Mouse (Mus musculus): Measurements from ENCODE around the gene Prdm15. TPM values are rescaled to one million over a fixed set of nuclear protein-coding genes. Genes with fewer than 3 reads are reported as not detected.

Prdm15 gene
- polyA plus RNA-seq (2015; fragmentation: Nextera tagmentation; extraction: Ambion mirVana) = 14.5 and 16.7 TPM in 2 replicates

DNA sequence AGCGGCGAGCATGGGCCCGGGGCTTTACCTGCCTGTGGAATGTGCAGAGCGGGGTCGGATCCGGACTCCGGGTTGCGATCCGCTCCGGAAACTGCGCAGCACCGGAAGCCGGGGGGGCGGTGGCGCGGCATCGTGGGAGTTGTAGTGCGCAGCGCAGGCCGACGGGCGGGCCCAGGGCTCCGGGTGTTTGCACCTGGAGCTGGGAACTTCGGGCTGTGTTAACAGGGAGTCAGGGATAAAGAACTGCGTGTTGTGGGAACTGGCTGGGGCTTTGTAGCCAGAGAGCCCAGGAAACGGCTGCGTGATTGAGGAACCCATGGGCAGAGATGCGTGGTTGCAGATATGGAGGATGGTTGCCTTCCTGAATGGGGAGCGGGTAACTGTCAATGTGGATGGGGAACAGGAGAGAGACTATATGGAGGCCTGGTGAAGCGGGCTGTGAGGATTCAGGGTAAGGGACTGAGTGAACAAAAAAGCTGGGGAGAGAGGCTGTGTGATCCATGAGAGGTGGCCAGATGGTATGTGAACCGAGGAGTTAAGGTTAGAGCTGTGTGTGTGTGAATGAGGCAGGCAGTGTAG, at the start of gene Prdm15:
Prdm15 (minus strand) TSS at position 110 of the 579 bp plus-strand sequence.
- peak; percentile 89 for ATAC-seq

DNA sequence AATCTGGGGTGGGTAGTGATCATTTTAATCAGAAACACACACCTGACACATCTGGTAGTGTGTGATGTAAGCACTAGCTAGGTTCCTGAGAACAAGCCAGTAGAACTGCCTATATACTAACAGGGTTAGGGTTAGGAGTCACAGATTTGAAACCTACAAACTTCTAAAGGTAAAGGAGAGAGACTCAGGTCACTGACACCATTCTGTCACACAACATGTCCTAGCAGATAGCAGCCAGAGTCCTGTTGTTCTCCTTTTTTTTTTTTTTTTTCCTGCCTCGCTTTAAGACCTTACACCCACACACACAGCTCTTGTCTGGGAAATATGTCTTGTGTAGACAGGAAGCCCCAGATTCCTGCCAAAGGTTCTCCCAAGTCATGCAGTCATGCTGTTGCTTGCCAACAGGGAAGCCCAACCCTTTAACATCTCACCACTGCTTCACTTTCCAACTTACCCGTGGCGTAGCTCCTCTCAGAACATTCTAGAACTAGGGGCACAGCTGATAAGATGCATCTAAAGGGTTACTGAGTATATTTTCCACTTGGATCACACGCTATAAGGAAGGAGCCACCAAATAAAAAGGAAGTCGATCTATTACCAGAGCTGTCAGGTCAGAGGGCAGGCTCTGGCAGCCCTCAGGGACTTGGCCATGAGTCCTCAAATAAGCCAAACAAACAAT, 45.8 kb upstream of the Prdm15 start:
- Histone ChIP-seq H3K4me1 (replicated peaks) (no peaks in the 10 kb centered on the region), H3K9me3 (no peaks in the 10 kb centered on the region), H3K9ac (replicated peaks) (no peak overlapping the region), H3K4me2 (replicated peaks) (no peak overlapping the region), H3K27ac (no peak overlapping the region), H3K4me3 (replicated peaks) (no peak overlapping the region), H3K36me3 (no peaks in the 10 kb centered on the region), H3K27me3 (no peaks in the 10 kb centered on the region)
- 79% methylated on average over 5 of the region's 5 CpGs for WGBS
- no peak for ATAC-seq

More for the DNA sequence above, at the start of gene Prdm15:
- Histone ChIP-seq H3K4me2 (replicated peaks) (peak within 1 kb of the TSS; percentile 80), H3K4me3 (replicated peaks) (peak within 1 kb of the TSS; percentile 92), H3K36me3 (no peaks in the 10 kb centered on the region), H3K27me3 (no peaks in the 10 kb centered on the region), H3K27ac (peak within 1 kb of the TSS; percentile 100), H3K4me1 (replicated peaks) (peaks cover 30% of the 10 kb centered on the region), H3K9ac (replicated peaks) (peak within 1 kb of the TSS; percentile 98), H3K9me3 (no peaks in the 10 kb centered on the region)
- WGBS = under 1% methylated on average over 31 of the region's 31 CpGs

DNA sequence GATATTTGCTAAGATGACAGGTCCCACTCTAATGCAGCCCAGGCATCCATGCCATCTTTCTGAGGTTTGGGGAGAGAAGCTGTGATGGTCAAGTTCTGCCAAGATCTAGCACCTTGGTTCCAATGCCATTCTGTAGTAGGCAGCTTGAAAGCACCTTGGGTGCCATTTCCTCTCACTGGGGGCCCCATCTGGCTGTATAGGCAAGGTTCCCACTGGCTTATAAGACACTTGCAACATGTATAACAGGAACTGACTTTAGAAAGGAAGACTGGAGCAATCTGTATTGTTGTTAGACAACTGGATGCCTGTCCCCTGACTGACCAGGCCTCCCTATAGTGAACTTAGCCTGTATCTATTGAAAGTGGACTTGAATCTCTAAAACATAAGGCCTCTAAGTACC, 36.1 kb upstream of the Prdm15 start:
- no peak overlapping the region for H3K4me3 ChIP-seq (replicated peaks)
- no peak overlapping the region for H3K4me2 ChIP-seq (replicated peaks)
- H3K9ac ChIP-seq (replicated peaks) = no peak overlapping the region
- H3K9me3 ChIP-seq = no peaks in the 10 kb centered on the region
- no peaks in the 10 kb centered on the region for H3K36me3 ChIP-seq
- no peak overlapping the region for H3K27ac ChIP-seq
- no peak for ATAC-seq
- H3K27me3 ChIP-seq = no peaks in the 10 kb centered on the region
- H3K4me1 ChIP-seq (replicated peaks) = no peaks in the 10 kb centered on the region

DNA sequence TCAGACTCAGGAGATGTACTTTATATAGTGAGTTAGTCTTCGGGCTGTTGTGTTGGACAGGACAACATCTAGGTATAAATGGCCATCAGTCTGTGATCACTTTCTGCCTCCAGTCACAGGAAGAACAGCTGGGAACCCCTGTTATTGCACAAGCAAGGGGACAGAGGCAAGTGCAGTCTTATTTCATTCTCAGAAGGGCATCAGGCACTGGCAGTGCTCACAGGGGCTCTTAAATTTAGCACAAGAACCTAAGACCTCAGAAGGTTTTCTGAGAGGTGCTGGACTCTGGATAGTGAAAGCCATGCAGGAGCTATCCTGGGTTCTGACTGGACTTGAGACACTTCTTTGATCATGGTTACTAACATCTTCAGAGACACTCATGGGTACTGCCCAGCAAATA, 32.0 kb upstream of the Prdm15 start:
- no peak overlapping the region for H3K4me3 ChIP-seq (replicated peaks)
- H3K36me3 ChIP-seq = peaks cover 8% of the 10 kb centered on the region; the same call in 1 of the 2 replicates
- no peak for ATAC-seq
- no peak overlapping the region for H3K4me2 ChIP-seq (replicated peaks)
- 95% methylated on average over 1 of the region's 1 CpGs for WGBS
- H3K27me3 ChIP-seq = no peaks in the 10 kb centered on the region
- no peak overlapping the region for H3K27ac ChIP-seq
- no peaks in the 10 kb centered on the region for H3K9me3 ChIP-seq
- H3K4me1 ChIP-seq (replicated peaks) = no peaks in the 10 kb centered on the region
- no peak overlapping the region for H3K9ac ChIP-seq (replicated peaks)

DNA sequence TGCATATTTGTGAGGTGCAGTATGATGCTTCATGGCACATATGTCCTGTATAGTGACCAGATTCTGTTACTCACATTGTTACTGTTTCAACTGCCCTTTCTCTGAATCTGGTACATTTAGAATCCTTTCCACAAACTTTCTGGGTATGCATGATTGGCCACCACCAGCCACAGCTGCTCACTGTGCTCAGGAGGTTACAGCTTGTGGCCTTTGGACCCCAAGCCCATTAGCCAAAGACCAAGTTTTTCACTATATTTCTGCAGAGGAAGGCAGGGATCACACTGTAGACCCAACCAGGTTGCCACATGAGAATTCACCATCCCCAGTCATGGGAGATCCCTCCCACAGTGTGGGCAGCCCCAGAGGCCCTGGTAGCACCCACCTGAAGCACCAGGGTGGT, 31.2 kb upstream of the Prdm15 start:
- Histone ChIP-seq H3K9ac (replicated peaks) (no peak overlapping the region), H3K27ac (no peak overlapping the region), H3K9me3 (no peaks in the 10 kb centered on the region), H3K27me3 (no peaks in the 10 kb centered on the region), H3K36me3 (peaks cover 8% of the 10 kb centered on the region; the same call in 1 of the 2 replicates), H3K4me1 (replicated peaks) (no peaks in the 10 kb centered on the region), H3K4me3 (replicated peaks) (no peak overlapping the region), H3K4me2 (replicated peaks) (no peak overlapping the region)
- no peak for ATAC-seq

DNA sequence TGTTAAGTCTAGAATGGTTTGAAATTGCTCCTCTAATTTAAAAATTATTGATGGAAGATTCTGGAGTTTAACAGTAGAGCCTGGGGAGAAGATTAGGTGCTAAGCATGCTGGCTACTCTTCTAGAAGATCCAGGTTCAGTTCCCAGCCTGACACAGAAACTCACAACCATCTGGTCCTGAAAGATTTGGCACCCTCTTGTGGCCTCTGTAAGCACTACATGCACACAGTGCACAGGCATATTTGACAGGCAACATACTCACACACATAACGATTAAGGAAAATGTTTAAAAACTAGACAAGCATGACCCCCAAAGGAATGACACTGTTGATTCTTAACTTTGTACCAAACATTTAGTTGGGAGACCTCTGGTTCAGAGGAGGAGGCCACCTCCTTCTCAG, 27.5 kb upstream of the Prdm15 start:
- WGBS = 88% methylated on average over 1 of the region's 1 CpGs
- H3K9me3 ChIP-seq = no peaks in the 10 kb centered on the region
- no peak overlapping the region for H3K4me2 ChIP-seq (replicated peaks)
- H3K4me1 ChIP-seq (replicated peaks) = no peaks in the 10 kb centered on the region
- ATAC-seq = no peak
- peaks cover 15% of the 10 kb centered on the region for H3K36me3 ChIP-seq
- H3K9ac ChIP-seq (replicated peaks) = no peak overlapping the region
- no peak overlapping the region for H3K4me3 ChIP-seq (replicated peaks)
- no peak overlapping the region for H3K27ac ChIP-seq
- no peaks in the 10 kb centered on the region for H3K27me3 ChIP-seq

DNA sequence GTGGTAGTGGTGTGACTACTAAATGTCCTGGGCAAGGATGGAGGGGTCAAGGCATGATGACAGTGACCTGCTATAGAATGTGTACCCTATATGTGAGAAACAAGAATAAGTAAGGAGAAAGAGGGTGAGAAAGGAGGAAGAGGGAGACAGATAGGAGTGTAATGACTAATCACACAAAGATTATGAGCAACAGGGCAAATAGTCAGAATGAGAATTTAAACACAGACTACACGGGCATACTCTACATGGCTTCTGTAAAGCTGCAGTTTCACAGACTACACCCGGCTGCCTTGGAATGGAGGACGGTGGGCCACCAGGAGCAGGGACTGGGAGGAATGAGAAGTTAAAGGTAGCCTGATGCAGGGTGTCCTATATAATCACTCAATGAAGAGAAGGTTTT, 25.9 kb upstream of the Prdm15 start:
- Histone ChIP-seq H3K9me3 (no peaks in the 10 kb centered on the region), H3K27me3 (no peaks in the 10 kb centered on the region), H3K36me3 (peaks cover 30% of the 10 kb centered on the region), H3K4me3 (replicated peaks) (no peak overlapping the region), H3K9ac (replicated peaks) (no peak overlapping the region), H3K4me2 (replicated peaks) (no peak overlapping the region), H3K4me1 (replicated peaks) (no peaks in the 10 kb centered on the region), H3K27ac (no peak overlapping the region)
- no peak for ATAC-seq
- 88% methylated on average over 3 of the region's 3 CpGs for WGBS

DNA sequence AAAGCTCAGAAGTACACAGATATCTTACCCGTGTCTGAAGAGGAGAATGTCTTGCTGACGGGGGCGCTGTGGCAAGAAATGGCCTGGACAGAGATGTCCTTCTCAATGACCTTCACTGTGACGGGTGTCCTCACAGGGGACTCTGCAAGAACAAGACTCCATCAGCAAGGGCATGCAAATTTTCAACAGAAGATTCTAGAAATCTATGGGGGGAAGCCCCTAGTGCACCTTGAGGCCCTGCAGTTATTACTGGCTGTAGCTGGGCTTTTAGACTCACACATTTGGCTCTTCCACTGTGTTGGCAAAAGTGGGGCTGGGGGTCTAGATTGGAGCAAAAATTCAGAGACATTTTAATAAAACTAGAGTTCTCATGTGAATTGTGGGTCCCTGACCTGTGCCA, 23.5 kb upstream of the Prdm15 start:
- no peak for ATAC-seq
- Histone ChIP-seq H3K9ac (replicated peaks) (no peak overlapping the region), H3K4me2 (replicated peaks) (no peak overlapping the region), H3K27ac (no peak overlapping the region), H3K4me1 (replicated peaks) (no peaks in the 10 kb centered on the region), H3K36me3 (peaks cover 26% of the 10 kb centered on the region), H3K9me3 (no peaks in the 10 kb centered on the region), H3K27me3 (no peaks in the 10 kb centered on the region), H3K4me3 (replicated peaks) (no peak overlapping the region)
- 88% methylated on average over 4 of the region's 4 CpGs for WGBS

DNA sequence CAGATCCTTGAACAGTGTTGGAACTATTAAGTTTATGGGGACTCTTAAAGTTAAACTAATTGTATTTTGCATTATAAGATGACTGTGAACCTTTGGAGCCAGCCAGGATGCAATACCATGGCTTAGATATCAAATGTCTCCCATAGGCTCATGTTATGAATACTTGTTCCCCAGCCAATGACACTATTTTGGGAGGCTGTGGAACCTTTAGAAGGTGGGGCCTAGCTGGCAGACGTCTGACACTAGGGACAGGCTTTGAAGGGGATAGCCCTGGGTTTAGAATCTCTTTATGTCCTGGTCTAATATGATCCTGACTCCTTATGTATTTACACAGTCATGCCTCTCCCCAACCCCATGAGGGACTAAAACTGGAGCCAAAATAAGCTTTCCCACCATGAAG, 22.7 kb upstream of the Prdm15 start:
- H3K4me1 ChIP-seq (replicated peaks) = no peaks in the 10 kb centered on the region
- no peak for ATAC-seq
- no peaks in the 10 kb centered on the region for H3K9me3 ChIP-seq
- H3K4me3 ChIP-seq (replicated peaks) = no peak overlapping the region
- H3K36me3 ChIP-seq = peaks cover 24% of the 10 kb centered on the region
- H3K27me3 ChIP-seq = no peaks in the 10 kb centered on the region
- H3K9ac ChIP-seq (replicated peaks) = no peak overlapping the region
- 59% methylated on average over 1 of the region's 1 CpGs for WGBS
- no peak overlapping the region for H3K27ac ChIP-seq
- H3K4me2 ChIP-seq (replicated peaks) = no peak overlapping the region

DNA sequence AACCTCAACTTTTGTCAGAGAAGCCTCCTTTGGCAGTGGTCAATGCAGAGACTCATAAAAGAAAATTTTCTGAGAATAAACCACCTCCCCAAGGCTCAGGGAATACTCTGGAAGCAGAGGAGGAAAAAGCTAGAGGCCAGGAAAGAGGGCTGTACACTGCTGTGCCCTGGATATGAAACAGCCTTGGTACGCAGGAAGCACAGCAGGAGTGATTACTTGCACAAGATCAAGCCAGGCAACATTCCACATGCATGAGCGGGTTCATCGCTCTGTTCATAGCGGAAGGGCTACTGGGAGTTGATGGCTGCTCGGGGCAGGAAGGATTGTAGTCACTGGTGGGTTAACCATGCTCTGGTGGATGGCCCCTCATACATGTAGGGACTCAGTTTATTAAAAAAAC, 21.0 kb upstream of the Prdm15 start:
- no peaks in the 10 kb centered on the region for H3K9me3 ChIP-seq
- H3K4me1 ChIP-seq (replicated peaks) = no peaks in the 10 kb centered on the region
- 66% methylated on average over 5 of the region's 5 CpGs for WGBS
- no peaks in the 10 kb centered on the region for H3K27me3 ChIP-seq
- no peak overlapping the region for H3K27ac ChIP-seq
- H3K36me3 ChIP-seq = peaks cover 36% of the 10 kb centered on the region
- no peak overlapping the region for H3K4me2 ChIP-seq (replicated peaks)
- H3K4me3 ChIP-seq (replicated peaks) = no peak overlapping the region
- H3K9ac ChIP-seq (replicated peaks) = no peak overlapping the region
- ATAC-seq = no peak

DNA sequence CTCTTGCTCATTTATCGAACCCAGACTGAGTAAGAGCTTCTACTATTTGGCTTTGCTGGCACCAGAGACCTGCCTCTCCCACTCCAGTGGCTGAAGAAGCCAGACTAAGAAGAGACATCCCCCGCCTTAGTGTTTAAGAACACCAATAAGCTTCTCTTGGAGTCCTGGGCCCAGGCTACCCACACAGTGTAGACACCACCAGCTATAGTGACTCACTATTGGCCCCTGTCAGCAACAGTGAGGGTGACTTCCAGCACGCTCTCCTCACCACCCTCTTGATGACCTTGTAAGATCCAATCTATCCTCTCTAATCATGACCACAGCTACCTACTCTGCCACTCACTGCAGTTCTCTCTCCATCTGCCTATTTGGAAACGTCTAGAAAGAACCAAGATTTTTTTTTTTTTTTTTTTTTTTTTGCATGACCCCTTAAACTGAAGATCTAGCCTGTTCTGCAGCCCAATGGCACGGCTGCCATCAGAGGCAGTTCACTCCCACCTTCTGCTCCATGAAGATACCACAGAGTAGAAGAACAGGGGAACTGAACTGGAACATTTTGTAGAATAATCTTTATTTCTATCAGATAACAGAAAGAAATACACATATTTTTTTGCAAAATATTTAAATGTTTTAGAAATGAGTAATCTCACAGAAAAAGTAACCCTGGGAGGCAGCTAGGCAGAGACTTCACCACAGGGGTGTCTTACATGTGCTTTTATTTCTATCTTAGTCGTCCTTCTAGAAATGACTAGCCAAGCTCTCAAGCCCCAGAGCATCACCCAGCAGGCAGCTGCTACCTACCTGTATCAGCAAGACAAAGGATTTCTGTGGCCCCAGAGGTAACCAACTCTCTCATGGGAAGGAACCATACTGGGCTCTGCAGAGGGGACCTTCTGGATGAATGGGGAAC, 17.8 kb upstream of the Prdm15 start:
- H3K27me3 ChIP-seq = no peaks in the 10 kb centered on the region
- ATAC-seq = no peak
- WGBS = 73% methylated on average over 6 of the region's 6 CpGs

DNA sequence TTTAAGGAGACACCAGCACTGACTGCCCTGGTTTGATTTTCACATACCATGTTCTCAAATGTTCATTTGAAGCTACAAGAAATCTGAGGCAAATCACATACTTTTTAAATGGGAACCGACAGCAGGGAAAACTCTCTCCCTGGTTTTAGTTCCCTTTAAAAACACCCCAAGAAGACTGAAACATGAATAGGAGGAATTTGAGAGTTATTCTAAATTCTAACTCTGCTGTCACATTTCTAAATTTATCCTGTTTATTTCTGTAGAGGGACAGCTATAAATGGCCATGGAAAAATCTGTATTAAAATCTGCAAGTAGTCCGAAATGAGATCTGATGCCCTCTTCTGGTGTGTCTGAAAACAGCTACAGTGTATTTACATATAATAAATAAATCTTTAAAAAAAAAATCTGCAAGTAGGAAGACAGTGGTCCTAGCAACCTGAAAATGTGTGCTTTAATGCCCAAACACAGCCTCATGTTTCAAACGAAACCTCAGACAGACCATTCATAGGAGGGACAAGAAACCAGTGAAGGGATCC, 12.3 kb upstream of the Prdm15 start:
- H3K9me3 ChIP-seq = no peaks in the 10 kb centered on the region
- H3K27ac ChIP-seq = no peak overlapping the region
- 86% methylated on average over 3 of the region's 3 CpGs for WGBS
- H3K4me3 ChIP-seq (replicated peaks) = no peak overlapping the region
- no peak for ATAC-seq
- no peaks in the 10 kb centered on the region for H3K4me1 ChIP-seq (replicated peaks)
- H3K4me2 ChIP-seq (replicated peaks) = no peak overlapping the region
- no peaks in the 10 kb centered on the region for H3K27me3 ChIP-seq
- H3K9ac ChIP-seq (replicated peaks) = no peak overlapping the region
- H3K36me3 ChIP-seq = peaks cover 25% of the 10 kb centered on the region

More for the DNA sequence above, 17.8 kb upstream of the Prdm15 start:
- no peak overlapping the region for H3K27ac ChIP-seq
- H3K9ac ChIP-seq (replicated peaks) = no peak overlapping the region
- no peaks in the 10 kb centered on the region for H3K4me1 ChIP-seq (replicated peaks)
- H3K4me2 ChIP-seq (replicated peaks) = no peak overlapping the region
- H3K4me3 ChIP-seq (replicated peaks) = no peak overlapping the region
- peaks cover 42% of the 10 kb centered on the region for H3K36me3 ChIP-seq
- no peaks in the 10 kb centered on the region for H3K9me3 ChIP-seq

Measured in midbrain, embryonic 13.5 days (tissue).